Mouse (Mus musculus) inflammation-experienced regulatory T-cells, adult 6 months (primary cell): ENCODE measurements around the gene Dhdh. TPM values are rescaled to one million over a fixed set of nuclear protein-coding genes. Genes with fewer than 3 reads are reported as not detected.

ENCODE experiments used
- ATAC-seq: one replicate; pipeline ENCODE4 v1.8.0; 2017
- polyA plus RNA-seq, 3 experiments: library from polyadenylated mRNA; unstranded; fragments of 100-300 nt; shearing (Covaris generic); gene quantifications; one replicate each; pipeline ENCODE4 v1.2.1; 2017

Gene Dhdh
- polyA plus RNA-seq, 3 experiments from 2014 or later = 1.0 to 1.1 (median 1.1) TPM

DNA sequence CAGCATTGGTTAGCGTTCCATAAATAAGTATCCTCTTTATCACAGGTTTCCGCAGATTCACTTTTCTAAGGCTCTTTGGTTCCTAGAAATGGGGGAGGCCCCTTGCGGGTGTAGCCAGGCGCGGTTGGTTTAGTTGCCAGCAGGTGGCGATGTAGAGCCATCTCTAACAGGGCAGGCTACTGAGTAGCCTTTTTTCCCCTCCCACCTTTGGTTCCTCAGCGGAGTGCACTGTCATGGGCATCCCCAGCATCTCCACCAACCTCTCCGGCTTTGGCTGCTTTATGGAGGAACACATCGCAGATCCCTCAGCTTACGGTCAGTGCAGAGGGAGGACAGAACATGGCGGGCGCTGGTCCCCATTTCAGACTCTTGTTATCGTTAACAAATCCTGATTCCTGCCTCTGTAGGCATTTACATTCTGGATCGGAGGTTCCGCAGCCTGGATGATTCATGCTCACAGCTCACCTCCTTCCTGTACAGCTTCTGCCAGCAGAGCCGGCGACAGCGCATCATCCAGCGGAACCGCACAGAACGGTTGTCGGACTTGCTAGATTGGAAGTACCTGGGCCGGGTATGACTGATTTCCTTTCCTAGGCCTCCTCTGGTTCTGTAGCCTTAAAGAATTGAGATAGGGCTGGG, 37.1 kb downstream of the Dhdh start:
- ATAC-seq = peak; percentile 89

DNA sequence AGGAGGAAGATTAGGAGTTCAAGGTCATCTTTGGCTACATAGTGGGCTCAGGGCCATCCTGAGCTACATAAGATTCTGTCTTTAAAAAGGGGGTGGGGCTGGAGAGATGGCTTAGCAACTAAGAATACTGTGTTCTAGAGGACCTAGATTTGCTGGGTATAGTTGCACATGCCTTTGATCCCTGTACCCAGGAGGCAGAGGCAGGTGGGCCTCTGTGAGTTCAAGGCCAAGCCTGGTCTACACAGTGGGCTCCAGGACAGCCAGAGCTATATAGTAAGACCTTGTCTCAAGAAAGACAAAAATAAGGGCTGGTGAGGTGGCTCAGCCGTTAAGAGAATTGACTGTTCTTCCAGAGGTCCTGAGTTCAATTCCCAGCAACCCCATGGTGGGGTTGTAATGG, 38.6 kb downstream of the Dhdh start:
- ATAC-seq = no peak

DNA sequence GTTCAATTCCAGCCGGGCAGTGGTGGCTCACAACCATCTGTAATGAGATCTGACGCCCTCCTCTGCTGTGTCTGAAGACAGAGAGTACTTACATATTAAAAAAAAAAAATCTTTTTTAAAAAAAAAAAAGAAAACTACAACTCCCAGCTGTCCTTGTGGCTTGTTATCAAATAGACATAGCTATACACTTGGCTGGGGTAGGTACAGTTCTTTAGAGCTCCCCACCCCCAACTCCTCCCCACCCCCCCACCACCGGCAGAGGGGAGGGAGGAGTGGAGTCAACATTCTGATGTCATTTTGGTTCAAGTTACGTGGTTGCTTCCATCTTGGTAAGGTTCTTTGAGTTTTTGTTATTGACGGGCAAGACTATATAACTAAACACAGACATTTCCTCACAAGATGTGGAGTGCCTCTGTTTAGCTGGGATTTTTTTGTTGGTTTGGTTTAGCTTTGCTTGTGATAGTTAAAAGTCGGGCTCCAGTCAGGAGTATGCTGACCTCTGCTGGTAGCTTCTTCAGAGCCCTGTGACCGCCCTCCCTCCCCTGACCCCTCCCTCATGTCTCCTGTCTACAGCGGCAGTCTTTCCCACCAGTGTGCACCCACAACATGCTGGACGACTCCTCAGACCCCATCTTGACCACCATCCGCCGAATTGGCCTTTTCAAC, 41.1 kb downstream of the Dhdh start:
- no peak for ATAC-seq

DNA sequence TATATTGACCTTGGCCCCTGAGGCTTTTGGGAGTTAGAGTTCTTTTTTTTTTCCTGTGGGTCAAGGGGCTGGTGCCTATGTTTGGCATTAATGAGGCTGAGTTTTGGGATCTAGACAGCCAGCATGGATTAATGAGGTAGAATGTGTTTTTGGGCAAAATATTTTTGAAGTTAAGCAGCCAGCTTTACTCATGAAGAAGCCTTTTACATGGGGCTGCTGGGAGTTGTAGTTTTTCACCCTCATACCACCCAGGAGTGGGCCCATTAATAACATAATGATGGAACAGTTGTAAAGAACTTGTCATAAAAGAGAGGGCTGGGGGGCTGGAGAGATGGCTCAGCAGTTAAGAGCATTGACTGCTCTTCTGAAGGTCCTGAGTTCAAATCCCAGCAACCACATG, 42.0 kb downstream of the Dhdh start:
- no peak for ATAC-seq

DNA sequence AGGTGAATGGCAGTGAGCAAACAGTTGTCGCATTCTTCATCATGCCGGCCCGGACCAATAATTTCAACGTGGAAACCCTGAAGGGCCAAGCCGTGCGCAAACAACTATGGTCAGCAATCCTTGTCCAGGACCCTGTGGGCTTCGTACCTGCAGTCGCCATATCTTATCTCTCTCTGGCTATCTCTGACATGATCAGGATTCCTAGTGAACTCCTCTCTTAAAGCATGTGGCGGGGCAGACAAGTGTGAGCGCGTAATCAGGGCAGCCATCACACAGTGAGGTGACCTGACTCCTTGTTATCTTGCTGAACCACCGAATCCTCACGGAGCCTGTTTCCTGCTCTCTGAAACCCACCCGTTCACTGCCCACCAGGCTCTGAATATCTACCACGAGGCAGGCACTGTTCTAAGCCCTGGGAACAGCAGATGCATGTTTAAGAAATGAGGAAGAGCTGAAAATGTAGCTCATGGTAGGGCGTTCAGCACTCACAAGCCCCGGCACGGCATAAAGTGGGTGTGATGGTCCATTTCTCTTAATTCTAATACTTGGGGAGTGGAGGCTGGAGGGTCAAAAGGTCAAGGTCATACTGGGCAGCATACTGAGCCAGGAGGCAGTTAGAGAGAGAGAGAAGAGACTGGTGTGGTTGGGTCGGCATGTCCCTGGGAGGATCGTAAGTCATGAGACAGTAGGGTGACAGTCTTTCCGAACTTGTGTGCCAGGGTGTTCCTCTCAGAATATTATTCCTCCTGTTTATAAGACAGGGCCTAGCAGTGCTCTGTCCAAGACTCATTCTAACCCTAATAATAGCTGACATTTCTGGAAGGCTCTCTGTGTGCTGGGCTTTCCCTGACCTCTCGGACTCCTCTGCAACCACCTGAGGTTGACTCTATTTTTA, 44.8 kb downstream of the Dhdh start:
- ATAC-seq = no peak

DNA sequence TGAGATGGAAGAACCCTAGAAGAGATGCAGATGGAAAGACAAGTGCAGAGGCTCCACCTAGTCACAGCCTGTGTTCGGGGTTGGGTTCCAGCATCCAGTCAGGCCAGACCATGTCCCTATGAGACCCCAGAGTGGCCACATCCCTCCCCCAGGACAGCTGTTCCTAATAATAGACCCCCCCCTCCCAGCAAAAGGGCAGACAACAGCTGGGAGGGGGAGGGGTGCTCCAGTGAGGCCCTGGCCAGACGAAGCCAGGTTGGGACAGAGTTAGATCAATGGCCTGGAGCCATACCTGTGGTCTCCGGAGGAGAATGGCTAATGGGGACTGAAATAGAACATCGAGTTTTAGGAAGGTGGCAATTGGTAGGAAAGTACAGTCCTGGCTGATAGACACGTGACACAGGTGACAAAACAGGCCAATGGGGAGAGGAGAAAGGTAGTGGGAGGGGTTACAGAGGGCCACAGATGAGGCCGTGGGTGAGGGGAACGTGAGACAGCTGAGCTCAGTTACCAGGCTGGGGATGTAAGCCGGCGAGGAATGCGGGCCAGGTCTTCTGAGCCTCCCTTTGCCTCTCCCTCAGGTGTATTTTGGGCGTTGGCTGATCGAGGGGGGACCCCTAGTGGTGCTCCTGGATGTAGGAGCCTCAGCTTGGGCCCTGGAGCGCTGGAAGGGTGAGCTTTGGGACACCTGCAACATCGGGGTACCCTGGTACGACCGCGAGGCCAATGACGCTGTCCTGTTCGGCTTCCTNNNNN, 50.9 kb downstream of the Dhdh start, which contains the start of gene Ruvbl2:
Gene Ruvbl2, minus strand, starts transcription at position 576 of the 756 bp plus-strand sequence.
- no peak for ATAC-seq

DNA sequence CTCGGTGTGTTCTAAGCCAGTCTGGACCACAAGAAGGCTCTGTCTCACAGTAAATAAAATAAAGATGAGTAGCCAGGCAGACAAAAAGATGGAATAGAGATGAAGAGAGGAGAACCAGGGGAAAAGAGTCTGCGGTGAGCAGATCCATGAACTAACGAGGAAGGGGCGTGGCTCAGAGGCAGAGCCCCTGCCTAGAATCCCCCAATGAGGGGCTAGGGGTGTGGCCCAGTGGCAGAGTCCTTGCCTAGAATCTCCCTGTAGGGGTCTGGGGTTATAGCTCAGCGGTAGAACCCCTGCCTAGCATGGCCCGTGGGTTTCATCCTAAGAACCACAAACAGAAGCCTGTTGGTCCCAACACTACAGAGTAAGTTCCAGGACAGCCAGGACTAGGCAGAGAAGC, 51.6 kb downstream of the Dhdh start:
- no peak for ATAC-seq

DNA sequence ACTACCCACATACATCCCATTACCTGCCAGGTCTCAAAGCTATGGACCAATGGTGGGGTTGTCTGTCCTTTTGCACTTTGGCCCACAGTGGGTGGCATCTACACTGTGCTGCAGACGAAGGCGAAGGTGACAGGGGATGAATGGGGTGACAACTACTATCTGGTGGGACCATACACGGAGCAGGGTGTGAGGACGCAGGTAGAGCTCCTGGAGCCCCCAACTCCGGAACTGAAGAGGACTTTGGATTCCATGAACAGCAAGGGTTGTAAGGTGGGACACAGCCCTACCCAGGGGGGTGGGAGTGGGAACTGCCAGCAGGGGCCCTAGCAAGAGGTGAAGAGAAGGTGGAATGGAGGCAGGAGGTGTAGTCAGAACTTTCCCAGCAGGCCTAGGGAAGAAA, 52.2 kb downstream of the Dhdh start:
- ATAC-seq = no peak

DNA sequence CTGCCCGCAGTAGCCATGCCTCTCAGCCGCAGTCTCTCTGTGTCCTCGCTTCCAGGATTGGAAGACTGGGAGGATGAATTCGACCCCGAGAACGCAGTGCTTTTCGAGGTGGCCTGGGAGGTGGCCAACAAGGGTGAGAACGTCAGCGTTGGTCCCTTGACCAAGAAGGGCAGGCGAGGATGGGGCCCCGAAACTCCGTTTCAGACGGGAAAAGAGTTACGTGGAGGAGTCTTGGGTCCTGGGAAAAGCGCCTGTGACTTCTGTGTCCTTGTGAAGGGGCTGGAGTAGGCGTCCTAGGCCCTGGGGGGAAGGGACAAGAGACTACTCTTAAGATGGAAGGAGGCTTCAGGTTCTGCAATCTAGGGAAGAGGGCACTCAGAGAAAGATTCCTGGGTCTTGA, 53.6 kb downstream of the Dhdh start:
- no peak for ATAC-seq

DNA sequence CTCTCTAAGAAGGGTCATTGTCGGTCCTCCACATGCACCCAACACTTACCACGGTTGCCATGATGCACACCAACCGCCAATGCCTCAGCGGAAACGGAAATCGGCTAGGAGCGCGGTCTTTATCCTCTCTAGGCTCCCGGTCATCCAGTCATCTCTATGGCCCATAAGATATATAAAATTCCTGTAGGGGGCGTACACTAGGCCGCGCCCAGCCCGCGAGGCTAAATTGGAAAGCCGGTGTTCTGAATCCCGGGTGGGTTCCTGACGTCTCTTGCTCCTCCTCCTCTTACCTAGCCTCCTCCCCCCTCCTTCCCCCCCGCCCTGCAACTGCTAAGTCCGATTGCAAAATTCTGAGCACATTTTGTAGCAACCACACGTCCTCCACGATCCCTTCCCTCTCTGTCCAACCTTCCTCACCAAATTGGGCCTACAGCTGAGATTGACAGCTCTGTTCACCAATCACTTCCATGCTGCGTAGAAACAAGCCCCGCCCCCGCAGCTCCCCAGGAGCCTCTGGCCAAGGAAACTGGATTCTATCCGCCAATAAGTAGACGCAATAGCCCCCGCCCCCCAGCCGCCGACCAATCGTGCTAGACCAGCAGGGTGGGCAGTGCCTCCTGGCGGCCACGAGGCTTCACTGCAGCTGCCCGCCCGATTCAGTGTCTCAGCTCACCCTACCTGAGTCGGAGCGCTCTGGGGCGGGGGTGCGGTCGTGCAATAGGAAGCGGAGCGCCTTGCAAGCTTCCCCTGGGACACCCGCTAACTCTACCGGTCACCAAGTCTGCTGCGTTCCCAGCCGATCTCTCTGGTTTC, 54.2 kb downstream of the Dhdh start, which contains the start of gene Gys1:
Gene Gys1, plus strand, starts transcription at position 642 of the 813 bp plus-strand sequence.
- ATAC-seq = peak; percentile 98

DNA sequence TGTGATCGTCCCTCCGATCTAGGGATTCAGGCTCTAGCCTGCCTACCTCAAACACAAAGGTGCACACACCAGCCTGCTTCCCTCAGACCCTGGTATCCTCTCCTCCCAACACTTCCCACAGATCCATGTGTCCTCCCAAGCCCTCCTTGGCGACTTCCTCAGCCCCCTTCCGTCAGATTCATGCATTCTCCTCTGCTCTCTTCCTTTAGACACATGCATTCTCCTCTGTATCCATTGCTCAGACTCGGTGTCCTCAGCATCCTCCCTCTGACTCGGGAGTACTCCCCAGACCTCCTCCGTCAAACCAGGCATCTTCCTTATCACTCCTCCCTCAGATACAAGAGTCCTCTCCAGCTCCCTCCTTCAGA, 54.8 kb downstream of the Dhdh start:
- ATAC-seq = no peak

DNA sequence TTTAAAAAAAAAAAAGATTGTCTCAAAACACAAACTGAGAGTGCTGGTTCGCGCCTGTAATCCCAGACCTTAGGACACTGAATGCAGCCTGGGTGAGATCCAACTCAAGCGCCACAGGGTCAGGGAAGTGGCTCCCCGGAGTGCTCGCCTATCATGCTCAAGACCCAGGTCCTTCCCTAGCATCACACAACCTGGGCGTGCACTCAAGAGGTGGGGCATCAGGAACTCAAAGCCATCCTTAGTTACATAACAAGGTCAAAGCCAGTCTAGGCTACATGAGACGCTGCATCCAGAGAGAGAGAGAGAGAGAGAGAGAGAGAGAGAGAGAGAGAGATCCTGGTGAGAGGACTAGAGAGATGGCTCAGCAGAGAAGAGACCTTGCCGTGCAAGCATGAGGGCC, 62.0 kb downstream of the Dhdh start:
- no peak for ATAC-seq

DNA sequence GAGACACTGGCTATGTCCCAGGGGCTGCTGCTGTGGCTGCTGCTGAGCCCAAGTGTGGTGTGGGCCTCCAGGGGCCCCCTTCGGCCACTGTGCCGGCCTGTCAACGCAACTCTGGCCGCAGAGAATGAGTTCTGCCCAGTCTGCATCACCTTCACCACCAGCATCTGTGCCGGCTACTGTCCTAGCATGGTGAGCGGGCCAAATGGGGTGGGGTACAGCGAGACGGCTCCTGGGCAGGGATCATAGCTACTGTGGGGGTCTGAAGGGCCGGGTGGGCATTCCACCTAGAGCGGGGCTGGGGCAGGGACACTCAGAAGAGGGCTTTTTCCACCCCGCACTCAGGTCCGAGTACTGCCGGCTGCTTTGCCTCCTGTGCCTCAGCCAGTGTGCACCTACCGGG, 67.4 kb downstream of the Dhdh start:
- no peak for ATAC-seq

Other genes starting within 250 kb of the Dhdh start
- gene Cd37, start 249.7 kb downstream of the Dhdh start, polyA plus RNA-seq = 100 to 1,000 TPM; 390 to 554 (median 476) TPM
- not detected for gene Slc6a16, start 247.7 kb downstream of the Dhdh start, polyA plus RNA-seq
- under 1 TPM in 1 of 3 experiments, not detected in 2; 0.50 TPM for gene Slc6a21, start 211.3 kb downstream of the Dhdh start, polyA plus RNA-seq
- gene Trpm4, start 155.0 kb downstream of the Dhdh start, polyA plus RNA-seq = 10 to 100 TPM; 17.2 to 21.7 (median 19.3) TPM
- gene Hrc, start 153.5 kb downstream of the Dhdh start, polyA plus RNA-seq = not detected
- under 1 TPM in 2 of 3 experiments, not detected in 1; 0.19 to 0.60 TPM for gene Ppfia3, start 121.8 kb downstream of the Dhdh start, polyA plus RNA-seq
- not detected for gene Lin7b, start 118.2 kb downstream of the Dhdh start, polyA plus RNA-seq
- gene Snrnp70, start 93.1 kb downstream of the Dhdh start, polyA plus RNA-seq = 100 to 1,000 TPM in 1 of 3 experiments, 10 to 100 TPM in 2; 72.4 to 131 (median 77.7) TPM
- not detected for gene Kcna7, start 83.2 kb downstream of the Dhdh start, polyA plus RNA-seq
- under 1 TPM in 2 of 3 experiments, not detected in 1; 0.31 to 0.34 TPM for gene Ntf5, start 75.1 kb downstream of the Dhdh start, polyA plus RNA-seq
- not detected for gene Lhb, start 68.0 kb downstream of the Dhdh start, polyA plus RNA-seq
- gene Gys1, start 54.0 kb downstream of the Dhdh start, polyA plus RNA-seq = 1 to 10 TPM; 6.7 to 10.0 (median 9.7) TPM
- 10 to 100 TPM; 36.7 to 48.4 (median 43.8) TPM for gene Ruvbl2, start 50.7 kb downstream of the Dhdh start, polyA plus RNA-seq
- gene Ftl1, start 28.9 kb downstream of the Dhdh start, polyA plus RNA-seq = 1,000 to 10,000 TPM; 1,271 to 2,003 (median 1,772) TPM
- 100 to 1,000 TPM; 138 to 175 (median 143) TPM for gene Bax, start 21.9 kb downstream of the Dhdh start, polyA plus RNA-seq
- gene Tulp2, start 6.9 kb downstream of the Dhdh start, polyA plus RNA-seq = 1 to 10 TPM in 1 of 3 experiments, under 1 TPM in 2; 0.23 to 1.8 (median 0.29) TPM
- not detected for gene Gm45808, start 2.0 kb downstream of the Dhdh start, polyA plus RNA-seq
- 100 to 1,000 TPM; 119 to 153 (median 121) TPM for gene Nucb1, start 21.6 kb upstream of the Dhdh start, polyA plus RNA-seq
- gene Ppp1r15a, start 37.5 kb upstream of the Dhdh start, polyA plus RNA-seq = 10 to 100 TPM; 30.4 to 76.6 (median 56.4) TPM
- under 1 TPM; 0.36 to 0.78 (median 0.53) TPM for gene Plekha4, start 37.5 kb upstream of the Dhdh start, polyA plus RNA-seq
- gene Hsd17b14, start 66.1 kb upstream of the Dhdh start, polyA plus RNA-seq = under 1 TPM; 0.82 to 0.95 (median 0.91) TPM
- 10 to 100 TPM; 33.2 to 54.7 (median 51.4) TPM for gene Bcat2, start 81.3 kb upstream of the Dhdh start, polyA plus RNA-seq
- gene Fgf21, start 126.7 kb upstream of the Dhdh start, polyA plus RNA-seq = not detected
- gene Fut1, start 128.5 kb upstream of the Dhdh start, polyA plus RNA-seq = not detected
- not detected for gene Izumo1, start 133.0 kb upstream of the Dhdh start, polyA plus RNA-seq
- gene Rasip1, start 138.7 kb upstream of the Dhdh start, polyA plus RNA-seq = under 1 TPM in 1 of 3 experiments, not detected in 2; 0.17 TPM
- not detected for gene Mamstr, start 151.2 kb upstream of the Dhdh start, polyA plus RNA-seq
- gene Fut2, start 177.6 kb upstream of the Dhdh start, polyA plus RNA-seq = not detected
- gene Ntn5, start 195.2 kb upstream of the Dhdh start, polyA plus RNA-seq = not detected
- under 1 TPM in 1 of 3 experiments, not detected in 2; 0.22 TPM for gene Sec1, start 205.6 kb upstream of the Dhdh start, polyA plus RNA-seq
- gene Car11, start 211.0 kb upstream of the Dhdh start, polyA plus RNA-seq = 1 to 10 TPM in 2 of 3 experiments, not detected in 1; 1.5 TPM
- 1 to 10 TPM; 3.1 to 8.6 (median 6.5) TPM for gene Dbp, start 216.3 kb upstream of the Dhdh start, polyA plus RNA-seq
- 1,000 to 10,000 TPM; 1,609 to 2,946 (median 2,383) TPM for gene Rpl18, start 226.7 kb upstream of the Dhdh start, polyA plus RNA-seq
- 10 to 100 TPM; 12.1 to 17.3 (median 15.5) TPM for gene Sphk2, start 229.2 kb upstream of the Dhdh start, polyA plus RNA-seq
- gene Fam83e, start 232.4 kb upstream of the Dhdh start, polyA plus RNA-seq = under 1 TPM in 2 of 3 experiments, not detected in 1; 0.63 to 0.80 TPM
- gene Spaca4, start 237.0 kb upstream of the Dhdh start, polyA plus RNA-seq = not detected